Mouse (Mus musculus) embryonic facial prominence, embryonic 11.5 days (tissue): Measurements from ENCODE around the gene Bcl2l15. TPM values are rescaled to one million over a fixed set of nuclear protein-coding genes. Genes with fewer than 3 reads are reported as not detected.
"Not testable (repeated sequence)": the region's sequence is repeated elsewhere in the genome, so short reads cannot be mapped to it uniquely, and the experiment has no call there.

Experiments used
- ATAC-seq: fragments of 200-750 bp; cut with Nextera tagmentation; replicated peaks from 2 replicates; pipeline ENCODE4 v1.8.0; 2017; ENCODE audit warnings: low read depth; ENCODE audit not compliant: insufficient number of reproducible peaks, low FRiP score, low TSS enrichment
- DNase-seq: peaks from one replicate; pipeline ENCODE4 v3.0.0-alpha.2; 2015; ENCODE audit warnings: low spot score
- H3K27ac ChIP-seq: fragments of 300-500 bp; sonication (generic); replicated peaks from 2 replicates; pipeline ENCODE4 v1.5.1; 2014; ENCODE audit warnings: mild to moderate bottlenecking, low read depth, low read length, control low read depth
- H3K27me3 ChIP-seq: fragments of 300-500 bp; sonication (generic); 2 replicates; pipeline ENCODE4 v1.6.1; 2014; ENCODE audit warnings: mild to moderate bottlenecking, low read length, moderate library complexity, mixed read lengths; ENCODE audit not compliant: control insufficient read depth, insufficient read depth
- H3K36me3 ChIP-seq: fragments of 300-500 bp; sonication (generic); replicated peaks from 2 replicates; pipeline ENCODE4 v1.6.1; 2014; ENCODE audit warnings: low read depth, mild to moderate bottlenecking, low read length, moderate library complexity, mixed read lengths; ENCODE audit not compliant: control insufficient read depth, insufficient read depth
- H3K4me1 ChIP-seq: fragments of 300-500 bp; sonication (generic); 2 replicates; pipeline ENCODE4 v1.6.1; 2014; ENCODE audit warnings: low read length, mixed read lengths; ENCODE audit not compliant: control insufficient read depth, insufficient read depth
- H3K4me2 ChIP-seq: fragments of 300-500 bp; sonication (generic); 2 replicates; pipeline ENCODE4 v1.6.1; 2014; ENCODE audit warnings: low read depth, mild to moderate bottlenecking, control low read depth, low read length, moderate library complexity
- H3K4me3 ChIP-seq: fragments of 300-500 bp; sonication (generic); 2 replicates; pipeline ENCODE4 v1.5.1; 2014; ENCODE audit warnings: low read depth, low read length, control low read depth
- H3K9ac ChIP-seq: fragments of 300-500 bp; sonication (generic); replicated peaks from 2 replicates; pipeline ENCODE4 v1.6.1; 2014; ENCODE audit warnings: mild to moderate bottlenecking, control low read depth, low read length
- H3K9me3 ChIP-seq: fragments of 300-500 bp; sonication (generic); replicated peaks from 2 replicates; pipeline ENCODE4 v1.6.1; 2016; ENCODE audit warnings: mild to moderate bottlenecking, low read length, inconsistent platforms, mixed read lengths; ENCODE audit not compliant: control insufficient read depth
- WGBS: fragments of 180-500 bp; shearing (Covaris S2); extraction: QIAGEN DNeasy Blood & Tissue Kit; methylation state at CpG from one replicate; pipeline ENCODE4 v1.1.7; 2014; 5-methylcytosine and 5-hydroxymethylcytosine counted together
- polyA plus RNA-seq: library from polyadenylated mRNA; unstranded; fragments of >200 nt; fragmentation: Nextera tagmentation; extraction: Ambion mirVana; gene quantifications from 2 replicates; pipeline ENCODE4 v1.2.1, GENCODE M21; 2014

Gene Bcl2l15
- polyA plus RNA-seq, 1 experiment from 2014 or later, result not detected

DNA sequence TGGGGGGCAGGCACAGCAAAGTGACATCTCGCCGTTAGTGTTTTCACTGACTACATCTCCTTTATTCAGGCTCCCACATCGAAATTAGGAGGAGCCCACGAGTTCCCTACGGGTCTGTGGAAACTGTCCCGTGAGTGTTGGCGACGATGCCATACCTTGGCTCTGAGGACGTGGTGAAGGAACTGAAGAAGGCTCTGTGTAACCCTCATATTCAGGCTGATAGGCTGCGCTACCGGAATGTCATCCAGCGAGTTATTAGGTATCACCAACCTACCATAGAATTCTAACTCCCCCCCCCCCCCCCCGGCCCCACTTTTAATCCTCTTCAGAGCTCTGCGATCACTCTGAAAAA, 22.6 kb upstream of the Bcl2l15 start:
- Histone ChIP-seq H3K9ac (peak overlapping the region; percentile 87), H3K27ac (peak overlapping the region; percentile 75; the same call in 1 of the 2 replicates), H3K4me3 (peak overlapping the region; percentile 84), H3K4me1 (no peaks in the 10 kb centered on the region), H3K9me3 (no peaks in the 10 kb centered on the region), H3K4me2 (peak overlapping the region; percentile 69), H3K27me3 (no peaks in the 10 kb centered on the region), H3K36me3 (peaks cover 2% of the 10 kb centered on the region; the same call in 1 of the 2 replicates)
- no peak; the same call in 1 of the 2 replicates for ATAC-seq
- no peak for DNase-seq
- under 1% methylated on average over 14 of the region's 14 CpGs for WGBS

DNA sequence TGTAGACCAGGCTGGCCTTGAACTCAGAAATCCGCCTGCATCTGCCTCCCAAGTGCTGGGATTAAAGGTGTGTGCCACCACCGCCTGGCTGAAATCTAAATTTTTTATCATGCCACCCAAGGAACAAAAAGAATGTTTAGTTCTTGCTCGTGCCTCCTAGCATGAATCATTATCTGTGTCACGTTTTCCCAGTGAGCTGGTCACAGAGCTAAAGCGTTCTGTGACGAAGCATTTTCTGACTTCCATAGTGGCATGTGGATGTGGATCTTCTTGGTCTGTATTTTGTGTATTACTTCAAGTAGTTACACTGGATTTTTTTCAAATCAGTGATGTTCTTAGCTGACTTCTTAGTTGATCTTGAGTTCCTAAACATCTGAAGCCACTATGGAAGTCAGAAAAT, 21.4 kb upstream of the Bcl2l15 start:
- no peaks in the 10 kb centered on the region for H3K27me3 ChIP-seq
- WGBS, result 86% methylated on average over 6 of the region's 6 CpGs
- DNase-seq (no peak), ATAC-seq (no peak)
- H3K4me3 ChIP-seq, result no peak overlapping the region
- no peak overlapping the region for H3K9ac ChIP-seq
- no peak overlapping the region for H3K27ac ChIP-seq
- H3K4me1 ChIP-seq, result no peaks in the 10 kb centered on the region
- no peak overlapping the region for H3K4me2 ChIP-seq
- no peaks in the 10 kb centered on the region for H3K9me3 ChIP-seq
- peaks cover 5% of the 10 kb centered on the region; the same call in 1 of the 2 replicates for H3K36me3 ChIP-seq

DNA sequence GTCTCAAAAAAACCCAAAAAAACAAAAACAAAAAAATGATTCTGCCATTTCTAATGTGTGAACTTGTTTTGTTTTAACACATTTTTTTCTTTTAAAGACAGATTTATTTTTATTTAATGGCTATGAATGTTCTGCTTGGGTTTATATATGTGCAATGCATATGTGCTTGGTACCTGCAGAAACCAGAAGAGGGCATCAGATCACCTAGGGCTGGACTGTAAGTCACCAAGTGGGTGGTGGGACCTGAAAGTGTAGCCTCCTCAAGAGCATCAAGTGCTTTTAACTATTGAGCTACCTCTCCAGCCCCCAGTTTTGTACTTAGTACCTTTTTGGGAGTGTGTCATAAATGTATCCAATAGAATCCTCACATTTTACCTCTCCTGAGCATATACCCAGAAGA, 4.9 kb upstream of the Bcl2l15 start:
- no peak overlapping the region for H3K4me2 ChIP-seq
- no peak for DNase-seq

DNA sequence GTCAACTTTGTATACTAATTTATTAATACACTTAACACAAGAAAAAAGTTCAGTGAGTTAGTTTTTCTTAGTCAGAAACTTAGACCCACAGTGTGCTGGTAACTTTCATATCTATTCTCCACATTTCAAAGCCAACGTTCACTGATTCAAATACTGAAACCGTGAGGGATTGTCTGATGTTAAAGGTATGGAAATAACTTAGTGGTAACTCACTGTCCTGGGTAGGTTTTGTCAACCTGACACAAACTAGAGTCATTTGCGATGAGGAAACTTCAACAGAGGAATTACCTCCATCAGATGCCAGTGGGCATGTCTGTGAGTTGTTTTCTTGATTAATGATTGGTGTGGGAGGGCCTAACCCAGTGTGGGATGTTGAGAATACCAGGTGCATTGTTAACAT, 3.4 kb upstream of the Bcl2l15 start:
- DNase-seq (no peak), ATAC-seq (no peak)
- Histone ChIP-seq H3K4me3 (no peak overlapping the region), H3K27ac (no peak overlapping the region), H3K4me1 (no peaks in the 10 kb centered on the region), H3K9ac (no peak overlapping the region), H3K4me2 (no peak overlapping the region), H3K27me3 (no peaks in the 10 kb centered on the region), H3K36me3 (no peaks in the 10 kb centered on the region), H3K9me3 (no peaks in the 10 kb centered on the region)
- 84% methylated on average over 3 of the region's 3 CpGs for WGBS

More for the DNA sequence above, 4.9 kb upstream of the Bcl2l15 start:
- Histone ChIP-seq H3K4me1 (no peaks in the 10 kb centered on the region), H3K9me3 (no peaks in the 10 kb centered on the region), H3K4me3 (no peak overlapping the region), H3K9ac (no peak overlapping the region), H3K36me3 (no peaks in the 10 kb centered on the region), H3K27ac (no peak overlapping the region), H3K27me3 (no peaks in the 10 kb centered on the region)
- no peak for ATAC-seq

GRCm38 (mm10) chr3:103830681-103831080, 1.7 kb upstream of the Bcl2l15 start:
- H3K27me3 ChIP-seq, DNase-seq, ATAC-seq, H3K9me3 ChIP-seq, H3K4me2 ChIP-seq, H3K27ac ChIP-seq, H3K9ac ChIP-seq, H3K4me3 ChIP-seq, H3K36me3 ChIP-seq, H3K4me1 ChIP-seq: not testable (repeated sequence)
- 81% methylated on average over 1 of the region's 1 CpGs for WGBS

DNA sequence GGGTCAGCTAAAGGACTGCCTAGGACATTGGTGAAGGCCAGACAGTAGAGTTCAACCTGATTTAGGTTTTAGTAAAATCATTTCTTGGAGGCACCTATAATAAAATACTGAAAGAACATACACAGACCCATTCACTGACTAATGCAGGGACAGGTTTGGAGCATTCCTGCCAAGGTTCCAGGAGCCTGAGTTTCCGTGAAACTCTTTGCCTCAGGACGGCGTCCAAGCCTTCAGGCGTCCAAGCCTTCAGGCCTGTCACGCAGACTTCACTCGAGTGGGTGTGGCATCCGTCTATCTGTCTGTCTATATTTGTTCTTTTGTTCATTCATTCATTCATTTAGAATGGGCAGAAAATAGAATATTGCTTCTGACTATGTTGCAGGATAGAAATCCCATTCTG, 1.3 kb upstream of the Bcl2l15 start:
- Histone ChIP-seq H3K4me1 (no peaks in the 10 kb centered on the region), H3K4me2 (no peak overlapping the region), H3K9me3 (no peaks in the 10 kb centered on the region), H3K27me3 (no peaks in the 10 kb centered on the region), H3K4me3 (no peak overlapping the region), H3K36me3 (no peaks in the 10 kb centered on the region), H3K27ac (no peak overlapping the region), H3K9ac (no peak overlapping the region)
- WGBS, result 81% methylated on average over 7 of the region's 7 CpGs
- ATAC-seq (no peak), DNase-seq (no peak)

DNA sequence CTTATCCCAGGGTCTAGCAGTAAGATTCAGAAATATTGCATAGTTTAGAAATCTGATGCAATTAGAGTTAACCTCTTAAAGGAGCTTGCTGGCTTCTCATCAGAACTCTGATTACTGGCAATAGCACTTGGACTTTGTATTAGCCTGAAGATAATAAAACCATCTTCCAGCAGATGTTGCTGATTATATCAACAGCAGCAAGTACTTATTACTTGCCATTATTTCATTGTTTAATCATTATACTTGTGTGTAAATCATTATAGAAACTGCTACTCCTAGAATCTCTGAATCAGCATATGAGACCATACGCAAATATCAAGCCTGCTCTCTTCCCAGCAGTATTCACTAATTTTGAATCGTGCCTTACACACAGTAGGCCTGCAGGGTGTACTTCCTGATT, 1.6 kb downstream of the Bcl2l15 start:
- Histone ChIP-seq H3K4me2 (no peak overlapping the region), H3K27ac (no peak overlapping the region), H3K9me3 (no peaks in the 10 kb centered on the region), H3K27me3 (no peaks in the 10 kb centered on the region), H3K4me3 (no peak overlapping the region), H3K9ac (no peak overlapping the region), H3K36me3 (no peaks in the 10 kb centered on the region), H3K4me1 (no peaks in the 10 kb centered on the region)
- no peak for DNase-seq
- ATAC-seq, result no peak
- 88% methylated on average over 2 of the region's 2 CpGs for WGBS

- 72% methylated on average over 6 of the region's 6 CpGs for WGBS
- Histone ChIP-seq H3K9ac (no peak overlapping the region), H3K4me2 (no peak overlapping the region), H3K27me3 (no peaks in the 10 kb centered on the region), H3K4me3 (no peak overlapping the region), H3K36me3 (no peaks in the 10 kb centered on the region), H3K27ac (no peak overlapping the region), H3K4me1 (no peaks in the 10 kb centered on the region), H3K9me3 (no peaks in the 10 kb centered on the region)
- ATAC-seq (no peak), DNase-seq (no peak)
Measured at GRCm38 (mm10) chr3:103835272-103835950, 3.0 kb downstream of the Bcl2l15 start.
